Mouse (Mus musculus) midbrain, embryonic 12.5 days (tissue): ENCODE results near the gene Nefh. TPM values are rescaled to one million over a fixed set of nuclear protein-coding genes. Genes with fewer than 3 reads are reported as not detected.

Source experiments
- ATAC-seq: fragments of 200-750 bp; cut with Nextera tagmentation; 2 replicates; pipeline ENCODE4 v1.8.0; 2017; ENCODE audit warnings: low read depth, moderate TSS enrichment, moderate library complexity; ENCODE audit not compliant: low FRiP score
- H3K27ac ChIP-seq: fragments of 300-500 bp; sonication (generic); replicated peaks from 2 replicates; pipeline ENCODE4 v1.5.1; 2016; ENCODE audit warnings: mild to moderate bottlenecking
- H3K27me3 ChIP-seq: fragments of 300-500 bp; sonication (generic); 2 replicates; pipeline ENCODE4 v1.6.1; 2016; ENCODE audit warnings: mild to moderate bottlenecking
- H3K36me3 ChIP-seq: fragments of 300-500 bp; sonication (generic); 2 replicates; pipeline ENCODE4 v1.6.1; 2016
- H3K4me1 ChIP-seq: fragments of 300-500 bp; sonication (generic); 2 replicates; pipeline ENCODE4 v1.6.1; 2016
- H3K4me2 ChIP-seq: fragments of 300-500 bp; sonication (generic); replicated peaks from 2 replicates; pipeline ENCODE4 v1.6.1; 2016; ENCODE audit warnings: mild to moderate bottlenecking, moderate library complexity
- H3K4me3 ChIP-seq: fragments of 300-500 bp; sonication (generic); 2 replicates; pipeline ENCODE4 v1.5.1; 2016; ENCODE audit warnings: mild to moderate bottlenecking
- H3K9ac ChIP-seq: fragments of 300-500 bp; sonication (generic); replicated peaks from 2 replicates; pipeline ENCODE4 v1.6.1; 2016; ENCODE audit warnings: mild to moderate bottlenecking, moderate library complexity
- H3K9me3 ChIP-seq: fragments of 300-500 bp; sonication (generic); 2 replicates; pipeline ENCODE4 v1.6.1; 2016; ENCODE audit warnings: mild to moderate bottlenecking
- WGBS: fragments of 180-500 bp; shearing (Covaris S2); methylation state at CpG from one replicate; pipeline ENCODE4 v1.1.7; 2016; 5-methylcytosine and 5-hydroxymethylcytosine counted together
- polyA plus RNA-seq: library from polyadenylated mRNA; unstranded; fragments of >200 nt; fragmentation: Nextera tagmentation; extraction: Ambion mirVana; gene quantifications from 2 replicates; pipeline ENCODE4 v1.2.1, GENCODE M21; 2016

Gene Nefh
- polyA plus RNA-seq, 1 experiment from 2014 or later, result 0.93 TPM

GRCm38 (mm10) chr11:4948792-4949191, 928 bp upstream of the Nefh start:
- Histone ChIP-seq H3K4me2 (peak overlapping the region; percentile 87), H3K36me3 (no peaks in the 10 kb centered on the region), H3K9ac (no peak overlapping the region), H3K27me3 (peaks cover 92% of the 10 kb centered on the region), H3K9me3 (no peaks in the 10 kb centered on the region), H3K4me3 (peak overlapping the region; percentile 58), H3K27ac (no peak overlapping the region), H3K4me1 (peaks cover 22% of the 10 kb centered on the region)
- WGBS, result 36% methylated on average over 8 of the region's 8 CpGs
- ATAC-seq, result no peak

GRCm38 (mm10) chr11:4946947-4947812, 684 bp downstream of the Nefh start:
- no peaks in the 10 kb centered on the region for H3K36me3 ChIP-seq

GRCm38 (mm10) chr11:4946530-4946929, 1.3 kb downstream of the Nefh start:
- no peaks in the 10 kb centered on the region for H3K9me3 ChIP-seq
- H3K27ac ChIP-seq, result no peak overlapping the region
- peak overlapping the region; percentile 87 for H3K4me2 ChIP-seq
- H3K4me3 ChIP-seq, result peak overlapping the region; percentile 58
- ATAC-seq, result peak; percentile 38; the same call in 1 of the 2 replicates
- H3K36me3 ChIP-seq, result no peaks in the 10 kb centered on the region
- H3K9ac ChIP-seq, result no peak overlapping the region
- H3K27me3 ChIP-seq, result peaks cover 70% of the 10 kb centered on the region
- 42% methylated on average over 13 of the region's 13 CpGs for WGBS
- peaks cover 18% of the 10 kb centered on the region for H3K4me1 ChIP-seq

More at GRCm38 (mm10) chr11:4946947-4947812, 684 bp downstream of the Nefh start:
- Histone ChIP-seq H3K27me3 (peaks cover 76% of the 10 kb centered on the region), H3K4me2 (peak overlapping the region; percentile 87), H3K27ac (peak overlapping the region; percentile 80), H3K4me1 (peaks cover 18% of the 10 kb centered on the region), H3K9ac (peak overlapping the region; percentile 59), H3K4me3 (peak overlapping the region; percentile 58), H3K9me3 (no peaks in the 10 kb centered on the region)
- under 1% methylated on average over 109 of the region's 120 CpGs for WGBS
- ATAC-seq, result peak; percentile 87

- 82% methylated on average over 5 of the region's 5 CpGs for WGBS
- ATAC-seq, result no peak
- Histone ChIP-seq H3K4me2 (no peak overlapping the region), H3K27ac (no peak overlapping the region), H3K4me3 (no peak overlapping the region), H3K36me3 (0 out of 2 replicates have a peak, but pooled peaks cover under 1% of the 10 kb centered on the region), H3K9me3 (no peaks in the 10 kb centered on the region), H3K4me1 (peaks cover 1% of the 10 kb centered on the region; the same call in 1 of the 2 replicates), H3K27me3 (no peaks in the 10 kb centered on the region), H3K9ac (no peak overlapping the region)
Observed at GRCm38 (mm10) chr11:4936243-4936642, 11.6 kb downstream of the Nefh start.

- H3K9me3 ChIP-seq, result no peaks in the 10 kb centered on the region
- no peak overlapping the region for H3K4me3 ChIP-seq
- WGBS, result 71% methylated on average over 1 of the region's 1 CpGs
- H3K4me2 ChIP-seq, result no peak overlapping the region
- no peak overlapping the region for H3K9ac ChIP-seq
- peaks cover 50% of the 10 kb centered on the region for H3K36me3 ChIP-seq
- peak overlapping the region; percentile 39; the same call in 1 of the 2 replicates for H3K27ac ChIP-seq
- no peak for ATAC-seq
- no peaks in the 10 kb centered on the region for H3K27me3 ChIP-seq
- H3K4me1 ChIP-seq, result peaks cover 8% of the 10 kb centered on the region; the same call in 1 of the 2 replicates
Observed at GRCm38 (mm10) chr11:4931009-4931601, 16.8 kb downstream of the Nefh start.

GRCm38 (mm10) chr11:4927224-4927623, 20.6 kb downstream of the Nefh start:
- peaks cover 8% of the 10 kb centered on the region; the same call in 1 of the 2 replicates for H3K4me1 ChIP-seq
- H3K9ac ChIP-seq, result no peak overlapping the region
- H3K27me3 ChIP-seq, result no peaks in the 10 kb centered on the region
- H3K4me3 ChIP-seq, result no peak overlapping the region
- no peak for ATAC-seq
- no peaks in the 10 kb centered on the region for H3K9me3 ChIP-seq
- H3K4me2 ChIP-seq, result no peak overlapping the region
- H3K27ac ChIP-seq, result no peak overlapping the region
- peaks cover 89% of the 10 kb centered on the region for H3K36me3 ChIP-seq
- 97% methylated on average over 3 of the region's 3 CpGs for WGBS

- peaks cover 100% of the 10 kb centered on the region for H3K36me3 ChIP-seq
- no peak for ATAC-seq
- H3K27me3 ChIP-seq, result no peaks in the 10 kb centered on the region
- 89% methylated on average over 7 of the region's 7 CpGs for WGBS
- H3K4me3 ChIP-seq, result no peak overlapping the region
- no peak overlapping the region for H3K27ac ChIP-seq
- H3K4me2 ChIP-seq, result no peak overlapping the region
- no peaks in the 10 kb centered on the region for H3K4me1 ChIP-seq
- H3K9me3 ChIP-seq, result no peaks in the 10 kb centered on the region
- H3K9ac ChIP-seq, result no peak overlapping the region
Observed at GRCm38 (mm10) chr11:4921751-4922150, 26.1 kb downstream of the Nefh start.

- WGBS, result 84% methylated on average over 2 of the region's 2 CpGs
- Histone ChIP-seq H3K27ac (no peak overlapping the region), H3K27me3 (no peaks in the 10 kb centered on the region), H3K36me3 (peaks cover 99% of the 10 kb centered on the region), H3K4me2 (no peak overlapping the region), H3K4me1 (no peaks in the 10 kb centered on the region), H3K4me3 (no peak overlapping the region), H3K9ac (no peak overlapping the region), H3K9me3 (no peaks in the 10 kb centered on the region)
- no peak for ATAC-seq
Observed at GRCm38 (mm10) chr11:4921281-4921680, 26.6 kb downstream of the Nefh start.

- no peaks in the 10 kb centered on the region for H3K4me1 ChIP-seq
- H3K4me2 ChIP-seq, result no peak overlapping the region
- ATAC-seq, result no peak
- no peaks in the 10 kb centered on the region for H3K9me3 ChIP-seq
- peaks cover 94% of the 10 kb centered on the region for H3K36me3 ChIP-seq
- no peak overlapping the region for H3K4me3 ChIP-seq
- no peak overlapping the region for H3K27ac ChIP-seq
- H3K27me3 ChIP-seq, result no peaks in the 10 kb centered on the region
- 40% methylated on average over 1 of the region's 1 CpGs for WGBS
- no peak overlapping the region for H3K9ac ChIP-seq
Observed at GRCm38 (mm10) chr11:4916068-4916467, 31.8 kb downstream of the Nefh start.

GRCm38 (mm10) chr11:4906231-4906630, 41.6 kb downstream of the Nefh start:
- Histone ChIP-seq H3K4me1 (no peaks in the 10 kb centered on the region), H3K4me3 (no peak overlapping the region), H3K27me3 (no peaks in the 10 kb centered on the region), H3K9ac (no peak overlapping the region), H3K9me3 (no peaks in the 10 kb centered on the region), H3K4me2 (no peak overlapping the region), H3K36me3 (peaks cover 79% of the 10 kb centered on the region), H3K27ac (no peak overlapping the region)
- 95% methylated on average over 6 of the region's 6 CpGs for WGBS
- no peak for ATAC-seq

- Histone ChIP-seq H3K27ac (no peak overlapping the region), H3K9ac (no peak overlapping the region), H3K4me1 (no peaks in the 10 kb centered on the region), H3K4me2 (no peak overlapping the region), H3K9me3 (no peaks in the 10 kb centered on the region), H3K36me3 (peaks cover 72% of the 10 kb centered on the region), H3K27me3 (no peaks in the 10 kb centered on the region), H3K4me3 (no peak overlapping the region)
- ATAC-seq, result no peak
- 82% methylated on average over 6 of the region's 6 CpGs for WGBS
Observed at GRCm38 (mm10) chr11:4901956-4902355, 45.9 kb downstream of the Nefh start.

- Histone ChIP-seq H3K9ac (no peak overlapping the region), H3K36me3 (peaks cover 61% of the 10 kb centered on the region), H3K9me3 (no peaks in the 10 kb centered on the region), H3K27me3 (no peaks in the 10 kb centered on the region), H3K4me2 (no peak overlapping the region), H3K4me1 (peaks cover 6% of the 10 kb centered on the region), H3K4me3 (no peak overlapping the region), H3K27ac (no peak overlapping the region)
- no peak for ATAC-seq
- WGBS, result 76% methylated on average over 5 of the region's 5 CpGs
Observed at GRCm38 (mm10) chr11:4900437-4900836, 47.4 kb downstream of the Nefh start.
